Mouse (Mus musculus) c-Kit-positive CD71-negative TER-119-negative erythroid progenitor cells, embryonic 14.5 days (primary cell): ENCODE data around the gene Chsy1.

ENCODE experiments used
- DNase-seq: peaks from one replicate; pipeline ENCODE4 v3.0.0-alpha.2; 2013; ENCODE audit warnings: low read depth

Chsy1 gene

GRCm38 (mm10) chr7:66109855-66110635, 730 bp downstream of the Chsy1 start:
- no peak for DNase-seq

GRCm38 (mm10) chr7:66110636-66111112, 1.4 kb downstream of the Chsy1 start:
- no peak for DNase-seq

- no peak for DNase-seq
These were observed 1.9 kb downstream of the Chsy1 start for GRCm38 (mm10) chr7:66111211-66111610.

GRCm38 (mm10) chr7:66113561-66113960, 4.2 kb downstream of the Chsy1 start:
- no peak for DNase-seq

- DNase-seq: no peak
These were observed 6.6 kb downstream of the Chsy1 start for GRCm38 (mm10) chr7:66115821-66116343.

GRCm38 (mm10) chr7:66116906-66117482, 7.7 kb downstream of the Chsy1 start:
- no peak for DNase-seq

- no peak for DNase-seq
These were observed 8.7 kb downstream of the Chsy1 start for GRCm38 (mm10) chr7:66118046-66118445.

GRCm38 (mm10) chr7:66118796-66119195, 9.5 kb downstream of the Chsy1 start:
- no peak for DNase-seq

GRCm38 (mm10) chr7:66120139-66120538, 10.8 kb downstream of the Chsy1 start:
- no peak for DNase-seq

- DNase-seq: no peak
These were observed 11.5 kb downstream of the Chsy1 start for GRCm38 (mm10) chr7:66120702-66121396.

GRCm38 (mm10) chr7:66124551-66124968, 15.2 kb downstream of the Chsy1 start:
- DNase-seq: no peak

- DNase-seq: no peak
These were observed 16.1 kb downstream of the Chsy1 start for GRCm38 (mm10) chr7:66125368-66125767.

GRCm38 (mm10) chr7:66127951-66128645, 18.8 kb downstream of the Chsy1 start:
- no peak for DNase-seq

GRCm38 (mm10) chr7:66128857-66129256, 19.5 kb downstream of the Chsy1 start:
- DNase-seq: no peak

- no peak for DNase-seq
These were observed 21.0 kb downstream of the Chsy1 start for GRCm38 (mm10) chr7:66130296-66130695.

GRCm38 (mm10) chr7:66131776-66132421, 22.6 kb downstream of the Chsy1 start:
- no peak for DNase-seq

GRCm38 (mm10) chr7:66134154-66134553, 24.8 kb downstream of the Chsy1 start:
- DNase-seq: no peak

- no peak for DNase-seq
These were observed 26.3 kb downstream of the Chsy1 start for GRCm38 (mm10) chr7:66135644-66136043.

- DNase-seq: no peak
These were observed 26.9 kb downstream of the Chsy1 start for GRCm38 (mm10) chr7:66136187-66136586.

- DNase-seq: no peak
These were observed 28.0 kb downstream of the Chsy1 start for GRCm38 (mm10) chr7:66137309-66137708.

GRCm38 (mm10) chr7:66138301-66138700, 29.0 kb downstream of the Chsy1 start:
- no peak for DNase-seq

- no peak for DNase-seq
These were observed 29.6 kb downstream of the Chsy1 start for GRCm38 (mm10) chr7:66138878-66139277.
